Mouse (Mus musculus): ENCODE measurements around the gene Abi3. TPM values are rescaled to one million over a fixed set of nuclear protein-coding genes. Genes with fewer than 3 reads are reported as not detected.

The Abi3 gene
- polyA plus RNA-seq, 1 experiment = 166 TPM

- Histone ChIP-seq H3K4me1 (ENCODE audit: control insufficient read depth, insufficient read depth, insufficient read length) (peaks cover 10% of the 10 kb centered on the region; the same call in 1 of the 2 replicates), H3K27ac (ENCODE audit: insufficient read depth, low read length) (no peak overlapping the region)
Observed at GRCm38 (mm10) chr11:95809603-95810002, 32.7 kb downstream of the Abi3 start.

GRCm38 (mm10) chr11:95808448-95809011 lies 33.7 kb downstream of the Abi3 start:
- 74% methylated on average over 5 of the region's 5 CpGs for WGBS
- peak overlapping the region; percentile 72; the same call in 1 of the 2 replicates for H3K27ac ChIP-seq (ENCODE audit: insufficient read depth, low read length)

More at GRCm38 (mm10) chr11:95809603-95810002, 32.7 kb downstream of the Abi3 start:
- 53% methylated on average over 5 of the region's 5 CpGs for WGBS
- Histone ChIP-seq H3K4me3 (ENCODE audit: extremely low read depth, insufficient read depth, insufficient read length) (no peak overlapping the region), H3K36me3 (ENCODE audit: control insufficient read depth, insufficient read depth, low read length) (no peaks in the 10 kb centered on the region), H3K27me3 (ENCODE audit: control insufficient read depth, insufficient read depth, low read length) (no peaks in the 10 kb centered on the region)
- no peak for DNase-seq (ENCODE audit: low read depth in 1 of 2, low spot score in 2 of 2)
- no peak for TF ChIP-seq POLR2A (IDR thresholded peaks at IDR 0.05; ENCODE audit: low read depth, low read length)
- TF ChIP-seq CTCF (IDR thresholded peaks at IDR 0.05; ENCODE audit: extremely low read depth, insufficient read depth, insufficient read length, insufficient replicate concordance) = no peak

GRCm38 (mm10) chr11:95807884-95808283 lies 34.4 kb downstream of the Abi3 start:
- WGBS = 95% methylated on average over 5 of the region's 5 CpGs
- H3K4me1 ChIP-seq (ENCODE audit: control insufficient read depth, insufficient read depth, insufficient read length) = peaks cover 11% of the 10 kb centered on the region; the same call in 1 of the 2 replicates
- DNase-seq (ENCODE audit: low read depth in 1 of 2, low spot score in 2 of 2) = no peak
- H3K27me3 ChIP-seq (ENCODE audit: control insufficient read depth, insufficient read depth, low read length) = no peaks in the 10 kb centered on the region
- no peak overlapping the region for H3K4me3 ChIP-seq (ENCODE audit: extremely low read depth, insufficient read depth, insufficient read length)
- H3K36me3 ChIP-seq (ENCODE audit: control insufficient read depth, insufficient read depth, low read length) = no peaks in the 10 kb centered on the region
- 0 out of 2 replicates have a peak overlapping the region, but pooled peaks have one; percentile 39 for H3K27ac ChIP-seq (ENCODE audit: insufficient read depth, low read length)
- TF ChIP-seq POLR2A (IDR thresholded peaks at IDR 0.05; ENCODE audit: low read depth, low read length) (no peak), CTCF (IDR thresholded peaks at IDR 0.05; ENCODE audit: extremely low read depth, insufficient read depth, insufficient read length, insufficient replicate concordance) (no peak)

More at GRCm38 (mm10) chr11:95808448-95809011, 33.7 kb downstream of the Abi3 start:
- DNase-seq (ENCODE audit: low read depth in 1 of 2, low spot score in 2 of 2) = no peak
- peaks cover 11% of the 10 kb centered on the region; the same call in 1 of the 2 replicates for H3K4me1 ChIP-seq (ENCODE audit: control insufficient read depth, insufficient read depth, insufficient read length)
- H3K27me3 ChIP-seq (ENCODE audit: control insufficient read depth, insufficient read depth, low read length) = no peaks in the 10 kb centered on the region
- H3K4me3 ChIP-seq (ENCODE audit: extremely low read depth, insufficient read depth, insufficient read length) = no peak overlapping the region
- TF ChIP-seq CTCF (IDR thresholded peaks at IDR 0.05; ENCODE audit: extremely low read depth, insufficient read depth, insufficient read length, insufficient replicate concordance) = no peak
- no peak for TF ChIP-seq POLR2A (IDR thresholded peaks at IDR 0.05; ENCODE audit: low read depth, low read length)
- no peaks in the 10 kb centered on the region for H3K36me3 ChIP-seq (ENCODE audit: control insufficient read depth, insufficient read depth, low read length)

GRCm38 (mm10) chr11:95805527-95805926 lies 36.7 kb downstream of the Abi3 start:
- no peak for TF ChIP-seq CTCF (IDR thresholded peaks at IDR 0.05; ENCODE audit: extremely low read depth, insufficient read depth, insufficient read length, insufficient replicate concordance)
- TF ChIP-seq POLR2A (IDR thresholded peaks at IDR 0.05; ENCODE audit: low read depth, low read length) = no peak
- no peak for DNase-seq (ENCODE audit: low read depth in 1 of 2, low spot score in 2 of 2)
- H3K27ac ChIP-seq (ENCODE audit: insufficient read depth, low read length) = peak overlapping the region; percentile 4; the same call in 1 of the 2 replicates
- H3K4me1 ChIP-seq (ENCODE audit: control insufficient read depth, insufficient read depth, insufficient read length) = peaks cover 11% of the 10 kb centered on the region; the same call in 1 of the 2 replicates
- no peaks in the 10 kb centered on the region for H3K27me3 ChIP-seq (ENCODE audit: control insufficient read depth, insufficient read depth, low read length)
- no peaks in the 10 kb centered on the region for H3K36me3 ChIP-seq (ENCODE audit: control insufficient read depth, insufficient read depth, low read length)
- WGBS = 16% methylated on average over 3 of the region's 3 CpGs
- no peak overlapping the region for H3K4me3 ChIP-seq (ENCODE audit: extremely low read depth, insufficient read depth, insufficient read length)

GRCm38 (mm10) chr11:95805010-95805409 lies 37.3 kb downstream of the Abi3 start:
- Histone ChIP-seq H3K27ac (ENCODE audit: insufficient read depth, low read length) (peak overlapping the region; percentile 4; the same call in 1 of the 2 replicates), H3K4me1 (ENCODE audit: control insufficient read depth, insufficient read depth, insufficient read length) (peaks cover 11% of the 10 kb centered on the region; the same call in 1 of the 2 replicates), H3K4me3 (ENCODE audit: extremely low read depth, insufficient read depth, insufficient read length) (no peak overlapping the region), H3K36me3 (ENCODE audit: control insufficient read depth, insufficient read depth, low read length) (no peaks in the 10 kb centered on the region), H3K27me3 (ENCODE audit: control insufficient read depth, insufficient read depth, low read length) (no peaks in the 10 kb centered on the region)
- WGBS = 16% methylated on average over 5 of the region's 5 CpGs
- DNase-seq (ENCODE audit: low read depth in 1 of 2, low spot score in 2 of 2) = peak in 1 of 2 experiments; percentile 26
- TF ChIP-seq CTCF (IDR thresholded peaks at IDR 0.05; ENCODE audit: extremely low read depth, insufficient read depth, insufficient read length, insufficient replicate concordance) (no peak), POLR2A (IDR thresholded peaks at IDR 0.05; ENCODE audit: low read depth, low read length) (no peak)

- DNase-seq (ENCODE audit: low read depth in 1 of 2, low spot score in 2 of 2) = no peak
- Histone ChIP-seq H3K36me3 (ENCODE audit: control insufficient read depth, insufficient read depth, low read length) (no peaks in the 10 kb centered on the region), H3K4me1 (ENCODE audit: control insufficient read depth, insufficient read depth, insufficient read length) (peaks cover 3% of the 10 kb centered on the region; the same call in 1 of the 2 replicates), H3K27ac (ENCODE audit: insufficient read depth, low read length) (no peak overlapping the region), H3K27me3 (ENCODE audit: control insufficient read depth, insufficient read depth, low read length) (peaks cover 9% of the 10 kb centered on the region), H3K4me3 (ENCODE audit: extremely low read depth, insufficient read depth, insufficient read length) (no peak overlapping the region)
- WGBS = 51% methylated on average over 5 of the region's 5 CpGs
- TF ChIP-seq CTCF (IDR thresholded peaks at IDR 0.05; ENCODE audit: extremely low read depth, insufficient read depth, insufficient read length, insufficient replicate concordance) (no peak), POLR2A (IDR thresholded peaks at IDR 0.05; ENCODE audit: low read depth, low read length) (no peak)
Observed at GRCm38 (mm10) chr11:95795582-95795981, 46.7 kb downstream of the Abi3 start.

- peaks cover 9% of the 10 kb centered on the region for H3K27me3 ChIP-seq (ENCODE audit: control insufficient read depth, insufficient read depth, low read length)
- H3K36me3 ChIP-seq (ENCODE audit: control insufficient read depth, insufficient read depth, low read length) = no peaks in the 10 kb centered on the region
- no peak overlapping the region for H3K4me3 ChIP-seq (ENCODE audit: extremely low read depth, insufficient read depth, insufficient read length)
- H3K27ac ChIP-seq (ENCODE audit: insufficient read depth, low read length) = no peak overlapping the region
- no peak for TF ChIP-seq CTCF (IDR thresholded peaks at IDR 0.05; ENCODE audit: extremely low read depth, insufficient read depth, insufficient read length, insufficient replicate concordance)
- no peak for TF ChIP-seq POLR2A (IDR thresholded peaks at IDR 0.05; ENCODE audit: low read depth, low read length)
- 71% methylated on average over 5 of the region's 5 CpGs for WGBS
- DNase-seq (ENCODE audit: low read depth in 1 of 2, low spot score in 2 of 2) = no peak
- H3K4me1 ChIP-seq (ENCODE audit: control insufficient read depth, insufficient read depth, insufficient read length) = peaks cover 3% of the 10 kb centered on the region; the same call in 1 of the 2 replicates
Observed at GRCm38 (mm10) chr11:95794201-95794600, 48.1 kb downstream of the Abi3 start.
